Mouse (Mus musculus) megakaryocyte-erythroid progenitor cell, adult 5 weeks (primary cell): Measurements from ENCODE around the gene Tnnc1. TPM values are rescaled to one million over a fixed set of nuclear protein-coding genes. Genes with fewer than 3 reads are reported as not detected.

Experiments
- polyA plus RNA-seq: library from polyadenylated mRNA; stranded (reverse); fragments of >175 nt; gene quantifications from 2 replicates; pipeline ENCODE4 v1.2.3, GENCODE M21; 2012

Tnnc1 gene
- polyA plus RNA-seq, result 0.22 and 1.1 TPM in 2 replicates

GRCm38 (mm10) chr14:31208084-31208483 is at the start of gene Tnnc1:
Gene Tnnc1, plus strand, starts transcription at chr14:31208312.

GRCm38 (mm10) chr14:31168425-31168824 is 39.7 kb upstream of the Tnnc1 start, which contains the start of gene Stab1:
Gene Stab1, minus strand, starts transcription at chr14:31168641.

GRCm38 (mm10) chr14:31216846-31217245 is 8.7 kb downstream of the Tnnc1 start, which contains the start of gene Nisch:
Gene Nisch, minus strand, starts transcription at chr14:31216946.

GRCm38 (mm10) chr14:31217666-31218065 is 9.6 kb downstream of the Tnnc1 start, which contains the start of gene Sema3g:
Gene Sema3g, plus strand, starts transcription at chr14:31217860.

GRCm38 (mm10) chr14:31251084-31251604 is 43.0 kb downstream of the Tnnc1 start, which contains the start of the genes Phf7 and Bap1:
Gene Phf7, minus strand, starts transcription at chr14:31251317.
Gene Bap1, plus strand, starts transcription at chr14:31251450.

Other genes starting within 250 kb of the Tnnc1 start
- gene Glt8d1, start 206.9 kb upstream of the Tnnc1 start, polyA plus RNA-seq, result 5.6 and 6.6 TPM in 2 replicates
- 21.1 and 23.1 TPM in 2 replicates for gene Spcs1, start 206.6 kb upstream of the Tnnc1 start, polyA plus RNA-seq
- gene Pbrm1, start 189.2 kb upstream of the Tnnc1 start, polyA plus RNA-seq, result 8.0 and 8.9 TPM in 2 replicates
- gene Gnl3, start 189.2 kb upstream of the Tnnc1 start, polyA plus RNA-seq, result 25.0 and 35.7 TPM in 2 replicates
- gene Smim4, start 79.4 kb upstream of the Tnnc1 start, polyA plus RNA-seq, result 56.0 TPM in 2 replicates
- 154 and 193 TPM in 2 replicates for gene Nt5dc2, start 77.3 kb upstream of the Tnnc1 start, polyA plus RNA-seq
- 0.70 and 0.91 TPM in 2 replicates for gene Stab1, start 39.7 kb upstream of the Tnnc1 start, polyA plus RNA-seq
- 224 and 288 TPM in 2 replicates for gene Nisch, start 8.6 kb downstream of the Tnnc1 start, polyA plus RNA-seq
- gene Sema3g, start 9.5 kb downstream of the Tnnc1 start, polyA plus RNA-seq, result 0.11 and 0.21 TPM in 2 replicates
- gene Phf7, start 43.0 kb downstream of the Tnnc1 start, polyA plus RNA-seq, result 4.1 and 4.2 TPM in 2 replicates
- gene Bap1, start 43.1 kb downstream of the Tnnc1 start, polyA plus RNA-seq, result 100 and 129 TPM in 2 replicates
- 0.05 and 0.12 TPM in 2 replicates for gene Dnah1, start 115.6 kb downstream of the Tnnc1 start, polyA plus RNA-seq
- gene Capn7, start 128.3 kb downstream of the Tnnc1 start, polyA plus RNA-seq, result 6.5 and 8.4 TPM in 2 replicates
- gene Sh3bp5, start 227.8 kb downstream of the Tnnc1 start, polyA plus RNA-seq, result 8.4 and 10.5 TPM in 2 replicates